Mouse (Mus musculus): Measurements from ENCODE around the gene Klk9.

The Klk9 gene

GRCm38 (mm10) chr7:43797333-43797769 is 5.7 kb downstream of the Klk9 start, which contains the start of gene Klk8:
Gene Klk8, plus strand, starts transcription at chr7:43797577.
- no peak for DNase-seq

DNA sequence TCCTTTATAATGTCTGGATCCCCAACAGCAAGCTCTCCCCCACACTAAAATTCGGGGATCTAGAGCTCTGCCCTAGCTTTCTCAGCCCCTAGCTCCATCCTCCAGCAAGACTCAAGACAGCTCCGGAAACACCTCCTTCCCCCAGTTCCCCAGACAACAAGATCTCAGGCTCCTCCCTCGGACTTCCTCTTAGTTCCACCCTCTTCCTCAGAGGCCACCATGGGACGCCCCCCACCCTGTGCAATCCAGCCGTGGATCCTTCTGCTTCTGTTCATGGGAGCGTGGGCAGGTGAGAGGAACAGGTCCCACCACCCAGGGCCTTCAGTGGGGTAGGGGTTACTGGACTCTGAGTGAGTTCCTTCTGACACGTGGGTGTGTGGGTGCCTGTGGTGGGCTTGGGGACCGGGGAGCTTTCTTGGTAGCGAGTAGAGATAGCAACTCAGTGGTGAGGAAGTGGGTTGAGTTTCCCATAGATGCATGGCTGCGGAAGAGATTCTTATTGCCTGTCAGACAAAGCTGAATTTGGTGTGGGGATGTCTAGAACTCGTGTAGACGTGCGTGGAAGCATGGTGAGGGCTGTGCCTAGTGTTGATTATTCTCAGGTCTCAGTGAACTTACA is 6.3 kb downstream of the Klk9 start:
- peak; percentile 96 for DNase-seq

DNA sequence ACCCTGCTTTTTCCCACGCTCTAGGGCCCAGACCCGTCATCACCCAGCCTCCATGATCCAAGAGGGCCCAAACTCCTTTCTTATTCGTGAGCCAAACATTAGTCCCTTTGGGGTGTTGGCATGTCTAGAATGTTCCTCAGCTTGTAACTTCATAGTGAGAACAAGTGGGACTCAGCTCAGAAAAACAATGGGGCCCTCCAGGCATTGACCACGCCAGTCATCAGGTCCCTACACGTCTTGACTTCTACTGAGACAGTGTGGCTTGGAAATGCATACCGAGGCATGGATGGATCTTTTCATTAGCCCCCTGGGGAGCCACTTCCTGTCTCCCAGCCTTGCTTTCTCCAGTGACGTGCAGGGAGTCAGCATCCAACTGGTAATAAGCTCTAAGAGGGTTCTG is 8.2 kb downstream of the Klk9 start:
- no peak for DNase-seq

DNA sequence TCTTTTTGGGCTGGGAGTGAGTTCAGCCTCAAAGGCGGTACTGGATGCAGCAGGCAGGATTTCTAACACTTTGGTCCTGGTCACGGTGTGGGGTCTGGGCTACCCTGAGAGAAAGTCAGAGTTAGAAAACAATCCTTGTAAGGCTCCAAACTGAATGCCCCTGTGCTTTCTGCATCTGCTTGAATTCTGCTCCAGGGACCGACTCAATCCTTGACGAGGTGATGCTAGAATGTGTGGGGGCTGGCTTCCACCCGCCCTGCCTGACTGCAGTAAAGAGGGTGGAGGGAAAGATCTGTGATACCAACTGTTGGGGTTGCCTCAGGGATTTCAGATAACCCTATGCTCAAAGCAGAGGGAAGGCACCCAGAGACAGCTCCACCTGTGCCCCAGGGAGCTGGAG is 19.3 kb downstream of the Klk9 start, which contains the start of gene Klk7:
Gene Klk7 (plus strand): TSS at position 301 of the 400 bp plus-strand sequence.
- DNase-seq, result no peak

DNA sequence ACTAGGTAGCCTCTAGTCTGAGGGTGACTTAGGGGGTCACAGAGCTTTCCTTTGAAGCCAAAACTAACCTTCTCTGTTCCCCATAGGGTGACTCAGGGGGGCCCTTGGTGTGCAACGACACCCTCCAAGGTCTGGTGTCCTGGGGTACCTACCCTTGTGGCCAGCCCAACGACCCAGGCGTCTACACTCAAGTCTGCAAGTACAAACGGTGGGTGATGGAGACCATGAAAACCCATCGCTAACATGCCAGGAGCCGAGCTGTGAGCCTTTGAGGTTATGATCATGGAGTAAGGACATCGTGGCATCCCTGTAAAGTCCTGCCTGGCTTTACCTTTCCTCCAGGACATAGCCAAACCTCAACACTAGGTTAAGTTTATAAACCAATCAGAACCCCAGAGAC is 23.5 kb downstream of the Klk9 start:
- peak; percentile 82 for DNase-seq

- DNase-seq, result no peak
These were observed 25.1 kb downstream of the Klk9 start for GRCm38 (mm10) chr7:43816746-43817145.

GRCm38 (mm10) chr7:43821581-43821980 is 29.9 kb downstream of the Klk9 start:
- DNase-seq, result peak; percentile 81

GRCm38 (mm10) chr7:43824199-43824598 is 32.5 kb downstream of the Klk9 start, which contains the start of gene Klk6:
Gene Klk6, plus strand, starts transcription at chr7:43824499.
- DNase-seq, result peak; percentile 62

DNA sequence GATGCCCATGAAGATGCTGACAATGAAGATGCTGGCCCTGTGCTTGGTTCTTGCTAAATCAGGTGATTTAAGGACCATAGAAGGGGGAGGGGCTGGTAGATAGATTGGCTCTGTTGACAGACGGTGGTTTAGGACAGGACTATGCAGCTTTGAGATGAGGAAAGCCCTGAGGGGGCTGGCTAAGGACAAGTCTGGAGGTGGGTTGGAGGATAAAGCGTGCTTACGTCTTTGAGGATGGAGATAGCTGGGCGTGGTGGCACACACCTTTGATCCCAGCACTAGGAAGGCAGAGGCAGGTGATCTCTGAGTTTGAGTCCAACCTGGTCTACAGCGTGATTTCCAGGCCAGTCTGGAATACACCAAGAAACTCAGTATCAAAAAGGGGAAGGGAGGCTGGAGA is 34.4 kb downstream of the Klk9 start:
- peak; percentile 73 for DNase-seq

DNA sequence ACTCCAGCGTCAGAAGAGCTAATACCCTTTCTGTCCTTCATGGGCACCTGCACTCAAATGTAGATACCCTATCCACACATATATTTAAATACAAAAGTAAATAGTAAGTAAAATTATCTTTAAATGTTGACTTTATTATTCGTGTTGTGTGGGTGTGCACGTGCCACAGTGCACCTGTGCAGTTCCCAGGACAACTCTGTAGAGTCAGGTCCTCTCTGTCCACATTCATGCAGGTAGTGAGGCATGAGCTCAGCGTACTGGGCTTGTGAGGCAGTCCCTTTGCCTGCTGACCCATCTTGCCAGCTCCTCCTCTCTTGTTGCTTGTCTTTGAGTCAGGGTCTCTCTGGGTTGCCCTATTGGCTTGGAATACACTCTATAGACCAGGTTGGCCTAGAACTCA is 36.0 kb downstream of the Klk9 start:
- peak; percentile 41 for DNase-seq

- peak; percentile 71 for DNase-seq
These were observed 37.3 kb downstream of the Klk9 start for GRCm38 (mm10) chr7:43829006-43829405.

- DNase-seq, result peak; percentile 77
These were observed 50.0 kb downstream of the Klk9 start, which contains the start of gene Klk5 for GRCm38 (mm10) chr7:43841701-43842100. Gene Klk5, plus strand, starts transcription at chr7:43841971.

- DNase-seq, result peak; percentile 80
These were observed 52.1 kb downstream of the Klk9 start for GRCm38 (mm10) chr7:43843801-43844200.
